ENCODE assay signal across 20 mouse cellular contexts in genomic region chr8:57113915-57114314, GRCm38 (mm10).
"Had no signal": no experiment of that assay in that cellular context is flagged by ENCODE, and none has a peak within 500 bp of the region (broad histone marks: within the 10 kb centered on the region; RNA-seq: fewer than 3 reads in every experiment).

No protein-coding gene starts in this region.

- H3K27me3 ChIP-seq: limb, embryonic 15.5 days; midbrain, embryonic 12.5 days; midbrain, embryonic 15.5 days; neural tube, embryonic 12.5 days; neural tube, embryonic 15.5 days had no signal

- H3K9ac ChIP-seq: limb, embryonic 15.5 days; liver, embryonic 14.5 days; liver, postnatal 0 days; lung, embryonic 14.5 days; midbrain, embryonic 12.5 days; midbrain, embryonic 15.5 days; neural tube, embryonic 12.5 days; neural tube, embryonic 15.5 days had no signal

- H3K4me2 ChIP-seq: limb, embryonic 15.5 days; liver, embryonic 11.5 days; lung, embryonic 14.5 days; midbrain, embryonic 12.5 days; midbrain, embryonic 15.5 days; neural tube, embryonic 12.5 days; neural tube, embryonic 15.5 days had no signal

- H3K36me3 ChIP-seq: limb, embryonic 15.5 days; midbrain, embryonic 12.5 days; midbrain, embryonic 15.5 days; neural tube, embryonic 12.5 days; neural tube, embryonic 15.5 days had no signal

- H3K9me3 ChIP-seq: limb, embryonic 15.5 days; midbrain, embryonic 12.5 days; midbrain, embryonic 15.5 days; neural tube, embryonic 12.5 days; neural tube, embryonic 15.5 days had no signal

- H3K4me3 ChIP-seq: left cerebral cortex, adult 2 months; limb, embryonic 15.5 days; midbrain, embryonic 12.5 days; midbrain, embryonic 15.5 days; neural tube, embryonic 12.5 days; neural tube, embryonic 15.5 days had no signal

- ATAC-seq: intestine, postnatal 0 days; liver, postnatal 0 days; lung, postnatal 0 days; midbrain, embryonic 15.5 days had no signal

- H3K4me1 ChIP-seq: limb, embryonic 15.5 days; midbrain, embryonic 12.5 days; midbrain, embryonic 15.5 days; neural tube, embryonic 12.5 days; neural tube, embryonic 15.5 days had no signal

- DNase-seq: kidney, adult 2 months; layer of hippocampus, postnatal 36 days; liver, postnatal 0 days; lung, embryonic 14.5 days; right cerebral cortex, adult 18-20 months; right cerebral cortex, postnatal 25 days; spleen, adult 18-20 months; thymus, adult 18-20 months; thymus, postnatal 36 days had no signal

- H3K27ac ChIP-seq: left cerebral cortex, adult 2 months; limb, embryonic 15.5 days; liver, embryonic 14.5 days; macrophage; midbrain, embryonic 12.5 days; midbrain, embryonic 15.5 days; neural tube, embryonic 12.5 days; neural tube, embryonic 15.5 days had no signal
